ENCODE assay signal across 9 mouse cellular contexts in genomic region chr7:29342489-29343092, GRCm38 (mm10). TPM values are rescaled to one million over a fixed set of nuclear protein-coding genes. Genes with fewer than 3 reads are reported as not detected.
DNase-seq lines count a peak whose midpoint lies in the region; ATAC-seq and TF ChIP-seq lines count a peak whose summit lies in the region.
"Had no signal": no experiment of that assay in that cellular context is flagged by ENCODE, and none has a peak within 500 bp of the region (broad histone marks: within the 10 kb centered on the region; RNA-seq: fewer than 3 reads in every experiment).

No protein-coding gene starts in this region.

- H3K4me3 ChIP-seq in ES-Bruce4 (ENCODE audit: low read depth, low read length), result no peak overlapping the region
- H3K4me3 ChIP-seq in forebrain, embryonic 15.5 days, result no peak overlapping the region
- H3K4me3 ChIP-seq in limb, embryonic 14.5 days (replicated peaks; ENCODE audit: low read length), result no peak overlapping the region
- H3K4me3 ChIP-seq: gastrocnemius, adult 2 months had no signal

- WGBS in forebrain, embryonic 15.5 days, result 35% methylated on average over 8 of the region's 8 CpGs
- WGBS in limb, embryonic 14.5 days, result 53% methylated on average over 8 of the region's 8 CpGs

- peak; percentile 52 for ATAC-seq in forebrain, embryonic 15.5 days (replicated peaks)
- ATAC-seq in limb, embryonic 14.5 days (ENCODE audit: low FRiP score, low read depth), result no peak

- no peak for TF ChIP-seq POLR2A in ES-Bruce4 (IDR thresholded peaks at IDR 0.05; ENCODE audit: insufficient read depth, low read length)
- TF ChIP-seq POLR2A in limb, embryonic 14.5 days (IDR thresholded peaks at IDR 0.05; ENCODE audit: borderline replicate concordance, extremely low read depth, insufficient read depth, insufficient read length), result no peak

- H3K27ac ChIP-seq in ES-Bruce4 (ENCODE audit: insufficient read depth, low read length), result no peak overlapping the region
- peak overlapping the region; percentile 85 for H3K27ac ChIP-seq in forebrain, embryonic 15.5 days (replicated peaks)
- 0 out of 2 replicates have a peak overlapping the region, but pooled peaks have one; percentile 33 for H3K27ac ChIP-seq in limb, embryonic 14.5 days (replicated peaks; ENCODE audit: low read depth, low read length)
- H3K27ac ChIP-seq: gastrocnemius, adult 2 months had no signal

- H3K36me3 ChIP-seq in ES-Bruce4 (ENCODE audit: control insufficient read depth, insufficient read depth, low read length, poor library complexity, severe bottlenecking), result no peaks in the 10 kb centered on the region
- H3K36me3 ChIP-seq in forebrain, embryonic 15.5 days, result 0 out of 2 replicates have a peak, but pooled peaks cover 2% of the 10 kb centered on the region
- peaks cover 16% of the 10 kb centered on the region; the same call in 1 of the 2 replicates for H3K36me3 ChIP-seq in limb, embryonic 14.5 days (ENCODE audit: control insufficient read depth, insufficient read depth, low read length)

- H3K9me3 ChIP-seq in ES-Bruce4 (replicated peaks; ENCODE audit: control insufficient read depth, insufficient read depth, low read length, poor library complexity, severe bottlenecking), result no peaks in the 10 kb centered on the region
- no peaks in the 10 kb centered on the region for H3K9me3 ChIP-seq in forebrain, embryonic 15.5 days
- H3K9me3 ChIP-seq in limb, embryonic 14.5 days (ENCODE audit: control insufficient read depth, low read length), result no peaks in the 10 kb centered on the region

- no peaks in the 10 kb centered on the region for H3K4me1 ChIP-seq in ES-Bruce4 (ENCODE audit: control insufficient read depth, insufficient read depth, low read length)
- H3K4me1 ChIP-seq in forebrain, embryonic 15.5 days, result peaks cover 47% of the 10 kb centered on the region
- 0 out of 2 replicates have a peak, but pooled peaks cover 4% of the 10 kb centered on the region for H3K4me1 ChIP-seq in limb, embryonic 14.5 days (ENCODE audit: control insufficient read depth, insufficient read depth, low read length)

- no peak overlapping the region for H3K4me2 ChIP-seq in forebrain, embryonic 15.5 days (replicated peaks)
- no peak overlapping the region for H3K4me2 ChIP-seq in limb, embryonic 14.5 days (replicated peaks; ENCODE audit: low read depth, low read length, severe bottlenecking)

- no peak overlapping the region for H3K9ac ChIP-seq in ES-Bruce4 (ENCODE audit: low read depth, poor library complexity, severe bottlenecking)
- H3K9ac ChIP-seq in forebrain, embryonic 15.5 days (replicated peaks), result no peak overlapping the region; the same call in 1 of the 2 replicates
- no peak overlapping the region for H3K9ac ChIP-seq in limb, embryonic 14.5 days (ENCODE audit: low read depth, low read length, severe bottlenecking)

- H3K27me3 ChIP-seq in ES-Bruce4 (ENCODE audit: control insufficient read depth, insufficient read depth, low read length, poor library complexity, severe bottlenecking), result no peaks in the 10 kb centered on the region
- H3K27me3 ChIP-seq in forebrain, embryonic 15.5 days, result no peaks in the 10 kb centered on the region
- no peaks in the 10 kb centered on the region for H3K27me3 ChIP-seq in limb, embryonic 14.5 days (ENCODE audit: control insufficient read depth, insufficient read depth, low read length)

- no peak for TF ChIP-seq CTCF in ES-Bruce4 (IDR thresholded peaks at IDR 0.05; ENCODE audit: low read depth, low read length)

- DNase-seq in brain, adult 2 months (ENCODE audit: low read depth, low spot score), result peak; percentile 86
- DNase-seq in limb, embryonic 14.5 days (ENCODE audit: low spot score), result no peak
- DNase-seq in testis, postnatal 14 days (ENCODE audit: low spot score), result no peak
- DNase-seq in right cerebral cortex, adult 18-20 months, result no peak
- DNase-seq in thymus, postnatal 25 days, result no peak
- no peak for DNase-seq in ovary, postnatal 10 days (ENCODE audit: low spot score)
- DNase-seq: gastrocnemius, adult 2 months had no signal

- 0 out of 2 replicates have a peak, but pooled peaks have one; percentile 50 for TF ChIP-seq EP300 in ES-Bruce4 (IDR thresholded peaks at IDR 0.05; ENCODE audit: insufficient read depth, low read depth, low read length)

RNA-seq across cellular contexts. Expression of gene Dpf1, which starts 38.8 kb away (rescaled TPM):
- 5.9 and 6.1 TPM in 2 replicates for polyA plus RNA-seq in ES-Bruce4 (2011; ENCODE audit: insufficient read depth, insufficient read length, low read depth, missing spikeins)
- polyA plus RNA-seq in forebrain, embryonic 15.5 days (2015; fragmentation: Nextera tagmentation; extraction: Ambion mirVana), result 240 and 243 TPM in 2 replicates
- polyA plus RNA-seq in limb, embryonic 14.5 days (2012; rRNA removed), result 10.6 and 10.7 TPM in 2 replicates
- polyA plus RNA-seq in limb, embryonic 14.5 days (2014; fragmentation: Nextera tagmentation; extraction: Ambion mirVana), result 13.2 and 13.7 TPM in 2 replicates

RNA-seq across cellular contexts. Expression of gene Ppp1r14a, which starts 53.5 kb away (rescaled TPM):
- polyA plus RNA-seq in ES-Bruce4 (2011; ENCODE audit: insufficient read depth, insufficient read length, low read depth, missing spikeins), result 22.1 and 29.1 TPM in 2 replicates
- 6.5 and 8.7 TPM in 2 replicates for polyA plus RNA-seq in forebrain, embryonic 15.5 days (2015; fragmentation: Nextera tagmentation; extraction: Ambion mirVana)
- 8.7 and 9.6 TPM in 2 replicates for polyA plus RNA-seq in limb, embryonic 14.5 days (2012; rRNA removed)
- 9.0 and 13.8 TPM in 2 replicates for polyA plus RNA-seq in limb, embryonic 14.5 days (2014; fragmentation: Nextera tagmentation; extraction: Ambion mirVana)

Comparison
In these comparisons a context has a peak if more than half of its experiments do, and no peak if none do; other contexts are left out.
1. RNA of gene Dpf1, which starts 38.8 kb away (polyA plus RNA-seq): 240 to 243 TPM in forebrain, embryonic 15.5 days; 10.6 to 13.7 TPM in limb, embryonic 14.5 days and 5.9 to 6.1 TPM in ES-Bruce4; every median in the first group is over 10 times any median in the second.